Mouse (Mus musculus) liver, embryonic 14.5 days (tissue): ENCODE results near the gene Cgrrf1. TPM values are rescaled to one million over a fixed set of nuclear protein-coding genes. Genes with fewer than 3 reads are reported as not detected.

Experiments
- ATAC-seq: fragments of 200-750 bp; cut with Nextera tagmentation; 2 replicates; pipeline ENCODE4 v1.8.0; 2017; ENCODE audit warnings: moderate number of reproducible peaks, mild to moderate bottlenecking, moderate library complexity; ENCODE audit not compliant: insufficient read depth
- DNase-seq, 3 experiments: peaks; one replicate each; pipeline ENCODE4 v3.0.0-alpha.2; 2012 to 2013; ENCODE audit warnings: low read depth in 3 of 3, low spot score in 3 of 3
- H3K27ac ChIP-seq: fragments of 300-500 bp; sonication (generic); 2 replicates; pipeline ENCODE4 v1.5.1; 2014; ENCODE audit warnings: moderate library complexity, mild to moderate bottlenecking, control low read depth, inconsistent platforms
- H3K27me3 ChIP-seq: fragments of 300-500 bp; sonication (generic); 2 replicates; pipeline ENCODE4 v1.6.1; 2014; ENCODE audit warnings: mild to moderate bottlenecking, low read length, moderate library complexity; ENCODE audit not compliant: control insufficient read depth, insufficient read depth
- H3K36me3 ChIP-seq: fragments of 300-500 bp; sonication (generic); replicated peaks from 2 replicates; pipeline ENCODE4 v1.6.1; 2014; ENCODE audit warnings: low read depth; ENCODE audit not compliant: control insufficient read depth, insufficient read depth
- H3K4me1 ChIP-seq, 2 experiments: fragments of 200-500 bp in 1 of 2; fragments of 300-500 bp in 1 of 2; sonication (generic) in 1 of 2; replicated peaks; 2 replicates each; pipeline ENCODE4 v1.6.1; 2012 to 2014; ENCODE audit warnings: antibody characterized with exemption in 1 of 2, inconsistent platforms in 1 of 2, low read length in 1 of 2; ENCODE audit not compliant: control insufficient read depth in 2 of 2, insufficient read depth in 2 of 2
- H3K4me2 ChIP-seq: fragments of 300-500 bp; sonication (generic); 2 replicates; pipeline ENCODE4 v1.6.1; 2014; ENCODE audit warnings: low read depth, mild to moderate bottlenecking, control low read depth, moderate library complexity
- H3K4me3 ChIP-seq, 2 experiments: fragments of 200-500 bp in 1 of 2; fragments of 300-500 bp in 1 of 2; sonication (generic) in 1 of 2; 2 replicates each; pipeline ENCODE4 v1.5.1; 2012 to 2014; ENCODE audit warnings: low read depth in 2 of 2, low read length in 2 of 2, mild to moderate bottlenecking in 2 of 2, control low read depth in 1 of 2, inconsistent platforms in 1 of 2, moderate library complexity in 1 of 2; ENCODE audit not compliant: insufficient read depth in 1 of 2
- H3K9ac ChIP-seq: fragments of 300-500 bp; sonication (generic); replicated peaks from 2 replicates; pipeline ENCODE4 v1.6.1; 2014; ENCODE audit warnings: mild to moderate bottlenecking, control low read depth, moderate library complexity
- H3K9me3 ChIP-seq: fragments of 300-500 bp; sonication (generic); 2 replicates; pipeline ENCODE4 v1.6.1; 2016; ENCODE audit warnings: low read length, mixed read lengths; ENCODE audit not compliant: control insufficient read depth
- CTCF ChIP-seq: IDR thresholded peaks from 2 replicates; pipeline ENCODE4 v1.5.1; 2016; ENCODE audit warnings: antibody characterized with exemption, low read depth, control low read depth
- EP300 ChIP-seq: IDR thresholded peaks from 2 replicates; pipeline ENCODE4 v1.6.1; 2016; ENCODE audit warnings: antibody characterized with exemption, low read depth
- WGBS: fragments of 180-500 bp; shearing (Covaris S2); extraction: QIAGEN DNeasy Blood & Tissue Kit; methylation state at CpG from one replicate; pipeline ENCODE4 v1.1.7; 2014; ENCODE audit not compliant: insufficient replicate concordance; 5-methylcytosine and 5-hydroxymethylcytosine counted together
- polyA plus RNA-seq, 2 experiments: library from polyadenylated mRNA; depleted of rRNA in 1 of 2; stranded (reverse) in 1 of 2; unstranded in 1 of 2; fragments of >200 nt; fragmentation: Nextera tagmentation in 1 of 2; extraction: Ambion mirVana in 1 of 2; gene quantifications; 2 replicates each; pipeline versions ENCODE4 v1.2.1 to v1.2.3; 2012 to 2014

The Cgrrf1 gene
- polyA plus RNA-seq, 2 experiments, result 9.7 to 24.1 TPM

GRCm38 (mm10) chr14:46882431-46883067 is 50.6 kb downstream of the Cgrrf1 start, which contains the start of gene Samd4:
Gene Samd4 (plus strand): TSS chr14:46882854.
- Histone ChIP-seq H3K4me2 (peak within 1 kb of the TSS; percentile 59), H3K27me3 (peaks cover 59% of the 10 kb centered on the region), H3K27ac (no peak within 1 kb of the TSS), H3K36me3 (no peaks in the 10 kb centered on the region), H3K4me3 (peak within 1 kb of the TSS; percentile 26 to 36), H3K9ac (no peak within 1 kb of the TSS), H3K4me1 (0 out of 4 replicates have a peak, but pooled peaks cover 0 to 2% of the 10 kb centered on the region in 2 experiments), H3K9me3 (no peaks in the 10 kb centered on the region)
- peak; percentile 55; the same call in 1 of the 2 replicates for ATAC-seq
- DNase-seq, result no peak
- TF ChIP-seq CTCF, result peak; percentile 29
- no peak for TF ChIP-seq EP300
- WGBS, result 1% methylated on average over 48 of the region's 54 CpGs

DNA sequence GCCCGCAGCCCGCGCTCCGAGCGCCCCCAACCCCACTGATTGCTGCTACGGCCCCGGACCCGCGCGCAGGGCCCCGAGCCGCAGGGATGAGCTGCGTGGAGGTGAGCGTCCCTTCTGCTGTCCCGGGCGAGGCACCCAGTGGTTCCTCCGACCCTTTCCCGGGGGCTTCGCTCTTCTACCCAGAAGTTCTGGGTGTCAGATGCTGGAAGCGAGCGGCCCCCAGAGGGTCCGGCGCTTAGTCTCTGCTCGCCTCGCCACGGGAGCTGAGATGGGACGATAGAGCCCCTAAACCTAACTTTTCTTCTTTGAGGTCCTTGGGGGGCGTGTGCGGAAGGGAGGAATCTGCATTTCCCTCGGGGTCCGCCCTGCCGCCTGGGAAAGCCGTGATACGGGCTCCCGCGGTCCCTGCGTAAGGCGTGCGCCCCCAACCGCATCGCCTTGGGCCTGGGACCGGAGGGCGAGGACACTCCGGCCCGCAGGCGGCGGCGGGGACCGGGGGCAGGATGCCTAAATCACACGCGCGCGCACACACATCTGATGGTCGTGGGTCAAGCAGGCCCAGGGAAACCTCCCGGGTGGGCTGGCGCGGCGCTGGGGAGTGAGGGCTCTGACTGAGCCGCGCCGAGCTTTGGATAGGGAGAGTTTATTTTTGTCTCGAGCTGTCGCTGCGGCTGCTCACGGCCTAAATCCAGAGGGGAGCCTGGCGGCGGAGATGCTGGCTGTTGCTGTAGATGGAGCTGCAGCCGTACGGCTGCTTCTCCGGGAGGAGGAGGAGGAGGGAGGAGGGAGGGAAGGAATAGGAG is 51.3 kb downstream of the Cgrrf1 start:
- no peaks in the 10 kb centered on the region for H3K36me3 ChIP-seq
- no peak overlapping the region for H3K27ac ChIP-seq
- 0 out of 4 replicates have a peak, but pooled peaks cover 0 to 2% of the 10 kb centered on the region in 2 experiments for H3K4me1 ChIP-seq
- ATAC-seq (no peak), DNase-seq (no peak)
- H3K4me3 ChIP-seq, result peak overlapping the region; percentile 26 to 36
- no peaks in the 10 kb centered on the region for H3K9me3 ChIP-seq
- H3K27me3 ChIP-seq, result peaks cover 59% of the 10 kb centered on the region
- H3K9ac ChIP-seq, result no peak overlapping the region
- TF ChIP-seq CTCF, result no peak
- no peak for TF ChIP-seq EP300
- peak overlapping the region; percentile 59 for H3K4me2 ChIP-seq
- under 1% methylated on average over 67 of the region's 70 CpGs for WGBS

GRCm38 (mm10) chr14:46883871-46884441 is 52.0 kb downstream of the Cgrrf1 start:
- TF ChIP-seq EP300 (no peak), CTCF (no peak)
- H3K27me3 ChIP-seq, result peaks cover 59% of the 10 kb centered on the region
- DNase-seq, result no peak
- no peaks in the 10 kb centered on the region for H3K9me3 ChIP-seq
- peak overlapping the region; percentile 32 to 42 for H3K4me3 ChIP-seq
- no peak for ATAC-seq
- no peaks in the 10 kb centered on the region for H3K36me3 ChIP-seq
- WGBS, result 1% methylated on average over 28 of the region's 29 CpGs
- 0 out of 4 replicates have a peak, but pooled peaks cover 0 to 2% of the 10 kb centered on the region in 2 experiments for H3K4me1 ChIP-seq
- H3K27ac ChIP-seq, result no peak overlapping the region
- H3K9ac ChIP-seq, result no peak overlapping the region
- H3K4me2 ChIP-seq, result peak overlapping the region; percentile 60

- Histone ChIP-seq H3K9me3 (no peaks in the 10 kb centered on the region), H3K27ac (no peak overlapping the region), H3K4me1 (0 out of 4 replicates have a peak, but pooled peaks cover 0 to 2% of the 10 kb centered on the region in 2 experiments), H3K4me2 (peak overlapping the region; percentile 60), H3K27me3 (peaks cover 57% of the 10 kb centered on the region), H3K36me3 (no peaks in the 10 kb centered on the region), H3K4me3 (peak overlapping the region; percentile 32 to 42), H3K9ac (no peak overlapping the region)
- 1% methylated on average over 44 of the region's 52 CpGs for WGBS
- DNase-seq, result no peak
- ATAC-seq, result no peak
- TF ChIP-seq CTCF, result no peak
- TF ChIP-seq EP300, result no peak
These were observed 52.9 kb downstream of the Cgrrf1 start for GRCm38 (mm10) chr14:46884701-46885428.
